Mouse (Mus musculus): ENCODE measurements around the gene Gm26566.

The Gm26566 gene

DNA sequence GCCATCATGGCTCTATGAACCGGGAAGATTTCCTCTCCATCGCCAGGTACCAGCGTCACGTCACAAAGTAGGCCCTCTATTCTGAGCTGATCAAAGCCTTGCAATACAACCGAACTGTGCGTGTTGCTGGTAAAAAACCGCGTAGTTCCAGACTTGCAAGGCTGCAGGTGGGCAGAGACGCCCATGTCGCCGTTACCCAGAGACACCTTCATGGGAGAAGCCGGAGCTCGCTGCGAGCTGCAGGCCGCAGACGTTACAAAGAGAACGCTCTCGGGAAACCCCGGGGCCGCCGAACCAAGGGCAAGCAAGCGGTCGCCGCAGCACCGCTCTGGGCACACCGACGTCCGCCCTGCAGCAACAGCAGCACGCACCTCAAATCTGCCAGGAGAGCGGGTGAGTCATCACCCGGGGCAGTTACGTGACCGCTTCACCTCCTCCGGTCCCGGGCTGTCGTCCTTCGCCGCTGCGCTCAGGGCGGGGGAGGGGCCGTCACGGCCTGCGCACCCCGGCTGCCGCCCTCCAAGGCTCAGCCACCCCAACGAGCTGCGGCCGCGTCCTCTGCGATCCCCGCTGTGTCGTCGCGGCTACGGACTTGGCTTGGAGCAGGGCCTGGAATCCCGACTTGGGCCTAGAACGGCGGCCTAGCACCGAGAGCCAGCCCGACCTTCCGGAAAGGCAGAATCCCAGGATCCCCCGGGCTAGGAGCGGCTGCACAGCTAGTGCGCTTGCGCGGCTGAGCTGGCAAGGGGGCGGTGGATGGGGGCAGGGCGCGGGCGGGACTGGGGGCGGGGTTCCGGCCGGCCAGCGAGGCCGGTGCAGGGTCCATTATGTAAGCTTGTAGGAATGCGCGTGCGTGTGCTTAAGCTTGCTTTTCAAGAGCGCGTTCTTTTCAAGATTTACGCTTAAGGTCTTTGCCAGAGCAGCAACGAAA is at the start of gene Gm26566, which contains the start of gene Klhl9:
Gene Gm26566, plus strand, starts transcription at position 15 of the 931 bp plus-strand sequence.
Gene Klhl9, minus strand, starts transcription at position 675 of the 931 bp plus-strand sequence.
- peak; percentile 94 to 96 for DNase-seq

- no peak for DNase-seq
These were observed 44.8 kb upstream of the Gm26566 start, which contains the start of gene Ifna16 for GRCm38 (mm10) chr4:88676824-88677223. Gene Ifna16, minus strand, starts transcription at chr4:88676924.

DNA sequence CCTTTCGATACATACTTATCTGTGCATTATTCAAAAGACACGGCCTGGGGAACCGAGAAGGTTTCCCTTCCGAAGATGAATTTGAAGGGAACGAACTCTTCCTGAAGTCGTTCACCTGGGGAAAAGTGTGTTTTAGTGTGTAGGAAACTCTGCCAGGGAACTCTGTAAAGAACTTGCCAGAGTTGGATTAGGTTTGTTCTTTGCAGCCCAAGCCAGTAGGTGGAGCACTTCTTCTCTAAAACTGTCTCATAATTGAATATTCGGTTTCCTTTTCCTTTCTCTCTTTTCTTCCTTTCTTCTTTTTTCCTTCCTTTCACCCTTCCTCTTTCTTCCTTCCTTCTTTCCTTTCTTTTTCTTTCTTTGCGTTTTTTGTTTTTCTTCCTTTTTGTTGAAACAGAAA is 41.2 kb upstream of the Gm26566 start:
- DNase-seq, result peak; percentile 38 to 41

DNA sequence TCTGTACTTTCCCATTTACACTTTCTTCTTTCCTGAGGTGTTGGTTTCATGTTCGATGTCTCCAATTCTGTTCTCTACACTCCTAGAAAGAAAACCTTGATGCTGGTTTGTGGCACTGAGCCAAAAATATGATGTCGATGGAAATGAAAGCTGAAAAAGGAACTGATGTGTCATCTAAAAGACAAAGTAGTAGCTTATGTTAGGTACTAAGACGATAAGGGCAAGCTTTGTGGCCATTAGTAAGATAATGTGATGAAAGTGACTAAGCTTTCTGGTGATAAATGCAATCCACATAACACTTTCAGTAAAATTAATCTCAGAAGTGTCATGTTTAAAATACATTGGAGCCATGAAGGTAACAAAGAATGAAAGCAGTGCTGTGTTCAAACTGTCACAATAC is 40.3 kb upstream of the Gm26566 start:
- DNase-seq, result no peak

GRCm38 (mm10) chr4:88683812-88684211 is 37.8 kb upstream of the Gm26566 start, which contains the start of gene Ifna2:
Gene Ifna2, minus strand, starts transcription at chr4:88683912.
- DNase-seq, result no peak

DNA sequence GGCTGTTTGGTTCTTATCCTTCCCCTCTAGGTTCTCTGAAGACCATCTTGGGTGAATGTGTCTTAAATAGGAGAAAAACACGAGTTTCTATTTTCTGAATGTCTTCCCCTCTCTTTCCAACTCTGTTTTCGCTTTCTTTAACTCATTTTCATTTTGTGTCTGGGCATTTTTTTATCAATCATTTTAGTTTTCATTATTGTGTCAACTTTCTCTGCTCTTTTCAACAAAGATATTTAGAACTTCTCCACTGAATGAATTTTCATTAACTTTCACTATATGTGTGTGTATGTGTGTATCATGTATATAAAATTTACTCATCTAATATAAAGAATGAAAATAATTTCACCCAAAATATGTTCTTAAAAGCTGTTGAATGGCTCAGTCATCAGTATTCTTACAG is 30.3 kb upstream of the Gm26566 start, which contains the start of gene Ifnab:
Gene Ifnab, minus strand, starts transcription at position 101 of the 400 bp plus-strand sequence.
- DNase-seq, result no peak

DNA sequence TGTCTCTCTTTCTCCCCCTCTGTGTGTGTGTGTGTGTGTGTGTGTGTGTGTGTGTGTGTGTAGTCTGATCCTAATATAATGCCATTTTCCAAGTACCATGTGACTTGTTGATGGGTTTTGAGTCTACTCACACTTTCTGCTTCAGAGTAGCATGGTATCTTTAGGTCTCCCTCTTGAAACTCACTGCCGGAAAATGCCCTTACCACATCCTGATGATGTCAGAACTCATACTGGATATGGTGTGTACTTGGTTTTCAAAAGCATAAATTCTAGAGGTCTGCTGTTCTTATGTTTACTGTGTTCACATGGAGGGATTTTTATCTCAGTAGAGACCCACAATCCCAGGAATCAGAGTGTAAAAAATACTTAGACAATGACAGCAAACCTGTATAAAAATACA is 29.1 kb upstream of the Gm26566 start:
- no peak for DNase-seq

DNA sequence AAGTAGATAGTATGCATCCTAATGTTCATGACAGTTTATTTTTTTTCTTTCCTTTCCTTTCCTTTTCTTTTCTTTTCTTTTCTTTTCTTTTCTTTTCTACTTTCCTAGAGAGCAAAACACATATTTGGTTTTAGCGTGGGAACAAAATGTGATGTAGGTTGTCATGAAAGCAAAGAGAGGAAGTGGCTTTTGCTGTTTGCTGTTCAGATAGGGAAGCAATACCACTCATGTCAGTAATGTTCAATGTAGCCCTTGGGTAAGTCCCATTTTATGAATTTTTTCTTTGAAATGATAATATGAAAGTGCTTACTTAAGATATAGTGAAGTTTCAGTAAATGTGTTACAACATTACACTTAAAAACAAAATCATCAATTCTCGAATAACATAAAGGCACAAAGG is 28.2 kb upstream of the Gm26566 start:
- DNase-seq, result no peak

DNA sequence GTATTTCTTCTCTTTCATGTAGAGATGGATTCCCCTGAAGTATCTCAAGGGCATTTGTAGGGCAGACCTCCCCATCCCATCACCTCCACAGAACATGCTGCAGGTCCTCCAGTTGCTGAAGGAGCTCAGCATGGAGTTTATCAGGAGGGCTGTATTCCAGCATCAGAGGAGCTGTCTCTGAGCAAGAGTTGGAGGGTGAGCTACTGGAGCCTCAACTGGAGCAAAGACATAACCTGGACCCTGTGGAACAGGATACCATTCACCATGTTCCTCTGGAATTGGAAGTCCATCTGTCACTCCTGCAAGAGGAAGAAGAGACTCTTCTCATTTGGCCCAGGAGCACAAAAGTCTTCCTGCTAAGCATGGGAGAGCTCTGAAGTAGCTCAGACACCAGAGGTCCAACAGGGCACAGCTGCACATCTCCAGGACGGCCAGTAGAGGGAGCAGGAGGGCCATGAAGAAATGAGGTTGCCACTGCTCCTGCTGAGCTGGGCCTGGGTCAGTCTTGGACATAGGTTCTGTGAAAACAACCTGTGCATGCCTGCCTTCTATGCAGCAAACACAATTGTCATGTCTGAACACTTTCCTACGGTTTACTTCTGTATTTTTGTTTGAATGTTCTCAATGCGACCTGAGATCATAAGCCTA is 25.2 kb upstream of the Gm26566 start:
- peak; percentile 84 for DNase-seq

GRCm38 (mm10) chr4:88697108-88697507 is 24.5 kb upstream of the Gm26566 start:
- no peak for DNase-seq

GRCm38 (mm10) chr4:88697753-88698152 is 23.9 kb upstream of the Gm26566 start:
- DNase-seq, result peak in 1 of 2 experiments; percentile 10

GRCm38 (mm10) chr4:88698781-88699180 is 22.8 kb upstream of the Gm26566 start:
- no peak for DNase-seq

DNA sequence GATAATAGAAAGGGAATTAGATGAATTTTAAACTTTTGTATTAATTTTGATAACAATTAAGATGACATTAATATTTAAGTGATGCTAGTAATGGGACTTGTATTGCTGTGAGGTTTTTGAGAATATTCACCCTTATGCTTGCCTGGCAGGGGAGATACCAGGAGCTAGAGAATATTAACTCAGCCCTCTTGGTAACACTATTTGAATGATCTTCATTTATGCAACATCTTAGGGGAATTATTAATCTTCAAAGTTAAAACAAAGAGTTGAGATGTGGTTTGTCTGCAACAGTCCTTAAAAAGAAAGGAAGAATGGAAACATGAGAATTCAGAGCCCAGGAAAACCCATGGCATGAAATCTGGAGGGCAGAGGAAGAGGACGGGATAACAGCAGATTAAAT is 22.3 kb upstream of the Gm26566 start:
- DNase-seq, result no peak

DNA sequence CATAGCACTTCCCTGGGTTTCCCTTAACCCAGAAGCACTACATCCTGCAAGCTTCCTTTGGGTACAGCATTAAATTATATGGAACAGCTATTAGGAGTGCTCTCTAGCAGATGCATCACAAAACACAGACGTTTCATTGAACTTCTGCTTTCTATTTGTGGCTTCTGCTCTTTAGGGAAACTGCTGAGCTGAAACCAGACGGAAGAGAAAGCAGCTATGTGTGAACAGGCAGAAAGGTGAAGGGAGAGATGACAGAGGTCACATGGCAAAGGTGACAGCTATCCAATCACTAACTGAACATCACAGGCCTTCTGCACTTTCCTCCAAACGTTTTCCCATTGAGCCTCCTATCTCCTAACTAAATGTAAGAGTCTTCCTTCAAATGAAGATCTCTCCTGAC is 15.7 kb upstream of the Gm26566 start:
- no peak for DNase-seq

DNA sequence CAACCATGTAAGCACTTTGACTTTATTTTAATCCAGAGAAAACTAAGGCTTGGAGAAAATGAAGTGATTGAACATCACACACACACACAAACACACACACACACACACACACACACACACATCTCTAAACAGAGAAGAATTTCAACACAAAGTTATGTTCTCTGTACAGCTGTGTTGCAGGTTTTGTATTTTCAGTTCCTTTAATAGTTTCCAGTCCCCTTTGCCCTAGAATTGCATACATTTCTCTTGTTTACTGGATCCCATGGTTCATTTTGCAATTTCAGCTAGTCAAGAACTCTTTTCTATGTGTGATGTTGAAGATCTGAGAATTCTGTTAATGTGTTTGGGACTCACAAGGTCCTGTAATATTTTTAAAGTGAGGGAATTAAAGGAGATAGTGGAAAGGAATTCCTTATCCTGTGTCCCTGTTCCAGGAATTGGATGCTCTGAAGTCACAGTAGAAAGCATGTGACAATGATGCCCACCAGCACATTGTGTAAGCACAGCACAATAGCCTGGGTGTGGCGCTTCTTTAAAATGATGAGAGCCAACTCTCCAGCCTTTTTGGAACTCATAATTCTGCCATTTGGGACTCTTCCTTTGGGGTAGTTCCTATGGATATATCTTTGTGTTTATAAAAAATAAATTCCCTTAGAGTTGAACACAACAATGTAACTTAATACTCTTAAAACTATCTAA is 14.3 kb upstream of the Gm26566 start:
- DNase-seq, result no peak

DNA sequence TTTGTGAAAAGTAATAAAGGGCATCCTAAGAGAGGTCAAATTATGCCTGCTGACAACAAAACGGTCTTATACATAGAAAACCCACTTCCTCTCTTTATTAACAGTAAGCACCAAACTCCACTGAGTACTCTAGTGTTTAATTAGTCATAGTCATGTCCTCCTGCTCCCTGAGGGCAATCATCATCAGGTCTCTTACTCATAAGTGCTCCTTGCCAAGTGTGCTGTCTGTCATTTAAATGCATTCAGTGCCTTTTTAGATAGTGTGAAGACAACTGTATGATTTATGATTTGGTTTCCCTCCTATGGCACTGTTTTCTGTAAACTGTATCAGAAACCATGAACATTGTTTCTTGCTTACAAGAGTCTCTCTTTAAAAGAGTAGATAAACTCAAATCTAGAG is 7.3 kb upstream of the Gm26566 start:
- DNase-seq, result no peak

DNA sequence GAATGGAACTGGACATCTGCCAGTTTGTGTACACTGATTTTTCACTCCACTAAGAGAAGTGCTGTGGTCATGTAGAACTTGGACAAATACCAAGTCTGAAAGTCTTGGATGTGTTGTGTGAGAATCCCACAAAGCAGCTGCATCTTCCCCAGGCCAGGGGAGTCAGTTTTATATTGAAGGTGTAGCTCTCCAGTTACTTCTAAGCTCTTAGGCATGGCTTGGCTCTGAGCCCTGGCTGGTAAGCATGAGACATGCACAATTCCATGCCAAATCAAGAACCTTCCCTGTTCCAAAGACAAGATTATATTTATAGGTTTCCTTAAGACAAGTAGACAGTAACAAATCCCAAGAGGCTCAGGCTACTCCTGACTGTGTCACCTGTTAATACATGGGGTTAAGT is 6.5 kb upstream of the Gm26566 start:
- DNase-seq, result no peak

DNA sequence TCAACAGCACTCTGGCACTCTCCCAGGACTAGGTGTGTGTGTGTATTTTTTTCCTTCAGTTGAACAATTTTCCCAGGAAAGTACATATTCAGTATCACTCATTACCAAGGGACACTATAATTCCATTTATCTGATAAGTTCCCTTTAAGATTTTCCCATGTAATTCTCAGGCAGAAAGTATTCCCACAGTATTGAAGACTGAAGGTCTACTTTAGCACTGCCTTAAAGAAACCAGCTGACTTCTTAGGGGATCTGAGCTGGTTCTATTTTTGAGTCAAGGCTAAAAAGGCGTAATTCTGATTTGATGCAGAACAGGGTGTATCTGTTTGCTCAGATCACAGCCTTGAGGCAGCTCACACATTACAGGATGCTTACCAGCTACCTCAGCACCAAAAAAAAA is 2.9 kb upstream of the Gm26566 start:
- no peak for DNase-seq

DNA sequence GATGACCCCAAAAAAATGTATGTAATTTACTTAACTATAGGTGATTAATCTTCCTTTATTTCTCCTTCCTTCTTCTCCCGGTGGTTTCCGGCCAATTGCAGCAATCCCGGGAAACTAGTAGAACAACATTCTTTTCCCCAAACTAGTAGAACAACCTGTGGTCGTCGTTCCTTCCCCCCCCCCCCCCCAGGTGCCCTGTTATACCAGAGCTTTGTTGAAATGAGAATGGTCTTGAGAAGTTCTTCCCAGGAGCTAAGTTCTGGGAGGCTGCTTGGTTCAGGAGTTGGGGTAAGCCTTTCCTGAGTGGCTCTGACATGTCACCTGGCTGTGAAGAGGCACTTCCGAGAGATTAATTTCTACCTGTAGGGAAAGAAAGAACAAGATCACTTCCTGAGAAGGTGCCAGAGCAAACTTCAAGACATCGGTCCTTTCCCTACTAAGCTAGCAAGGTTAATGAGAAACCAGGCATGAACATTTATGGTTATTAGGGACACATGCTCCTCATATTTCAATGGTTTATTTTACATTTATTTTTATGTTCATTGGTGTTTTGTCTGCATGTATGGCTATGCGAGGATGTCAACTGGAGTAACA is 2.0 kb downstream of the Gm26566 start:
- DNase-seq, result no peak

- no peak for DNase-seq
These were observed 5.1 kb downstream of the Gm26566 start for GRCm38 (mm10) chr4:88726727-88727126.

GRCm38 (mm10) chr4:88727324-88727723 is 5.7 kb downstream of the Gm26566 start:
- DNase-seq, result peak; percentile 45 to 70

- peak; percentile 85 to 87 for DNase-seq
These were observed 16.9 kb downstream of the Gm26566 start for GRCm38 (mm10) chr4:88738480-88738879.

- DNase-seq, result no peak
These were observed 17.4 kb downstream of the Gm26566 start for GRCm38 (mm10) chr4:88739036-88739435.
